Mouse (Mus musculus): Measurements from ENCODE around the gene Med26. TPM values are rescaled to one million over a fixed set of nuclear protein-coding genes. Genes with fewer than 3 reads are reported as not detected.

Med26 gene
- polyA plus RNA-seq, 1 experiment from 2014 or later = 18.1 TPM

GRCm38 (mm10) chr8:72499521-72500284, 48.4 kb downstream of the Med26 start:
- H3K4me3 ChIP-seq (ENCODE audit: low read depth, low read length) = no peak overlapping the region
- no peaks in the 10 kb centered on the region for H3K27me3 ChIP-seq (ENCODE audit: control insufficient read depth, insufficient read depth, low read length)
- ATAC-seq (replicated peaks; ENCODE audit: low FRiP score) (no peak), DNase-seq (ENCODE audit: low spot score) (no peak)
- no peaks in the 10 kb centered on the region for H3K4me1 ChIP-seq (replicated peaks; ENCODE audit: control insufficient read depth, insufficient read depth, low read length)
- no peak overlapping the region for H3K4me2 ChIP-seq (ENCODE audit: low read depth, low read length, severe bottlenecking)
- H3K9ac ChIP-seq (ENCODE audit: low read length) = no peak overlapping the region
- WGBS = 89% methylated on average over 2 of the region's 2 CpGs
- no peak overlapping the region for H3K27ac ChIP-seq (ENCODE audit: low read depth, low read length)
- H3K36me3 ChIP-seq (ENCODE audit: control insufficient read depth, insufficient read depth, low read length) = peaks cover 2% of the 10 kb centered on the region; the same call in 1 of the 2 replicates
- no peaks in the 10 kb centered on the region for H3K9me3 ChIP-seq (ENCODE audit: control insufficient read depth, low read length)

- H3K4me1 ChIP-seq (replicated peaks; ENCODE audit: control insufficient read depth, insufficient read depth, low read length) = 0 out of 2 replicates have a peak, but pooled peaks cover 3% of the 10 kb centered on the region
- H3K9me3 ChIP-seq (ENCODE audit: control insufficient read depth, low read length) = no peaks in the 10 kb centered on the region
- ATAC-seq (replicated peaks; ENCODE audit: low FRiP score) = no peak
- no peak overlapping the region for H3K4me2 ChIP-seq (ENCODE audit: low read depth, low read length, severe bottlenecking)
- H3K27me3 ChIP-seq (ENCODE audit: control insufficient read depth, insufficient read depth, low read length) = no peaks in the 10 kb centered on the region
- WGBS = 86% methylated on average over 4 of the region's 4 CpGs
- H3K4me3 ChIP-seq (ENCODE audit: low read depth, low read length) = no peak overlapping the region
- no peak overlapping the region for H3K27ac ChIP-seq (ENCODE audit: low read depth, low read length)
- H3K9ac ChIP-seq (ENCODE audit: low read length) = no peak overlapping the region
- H3K36me3 ChIP-seq (ENCODE audit: control insufficient read depth, insufficient read depth, low read length) = peaks cover 2% of the 10 kb centered on the region; the same call in 1 of the 2 replicates
- no peak for DNase-seq (ENCODE audit: low spot score)
These were observed 49.5 kb downstream of the Med26 start for GRCm38 (mm10) chr8:72498527-72498926.

GRCm38 (mm10) chr8:72497911-72498310, 50.2 kb downstream of the Med26 start:
- H3K27ac ChIP-seq (ENCODE audit: low read depth, low read length) = no peak overlapping the region
- 0 out of 2 replicates have a peak, but pooled peaks cover 5% of the 10 kb centered on the region for H3K4me1 ChIP-seq (replicated peaks; ENCODE audit: control insufficient read depth, insufficient read depth, low read length)
- H3K9me3 ChIP-seq (ENCODE audit: control insufficient read depth, low read length) = no peaks in the 10 kb centered on the region
- H3K4me2 ChIP-seq (ENCODE audit: low read depth, low read length, severe bottlenecking) = no peak overlapping the region
- H3K4me3 ChIP-seq (ENCODE audit: low read depth, low read length) = no peak overlapping the region
- ATAC-seq (replicated peaks; ENCODE audit: low FRiP score) = no peak
- no peak overlapping the region for H3K9ac ChIP-seq (ENCODE audit: low read length)
- WGBS = 78% methylated on average over 1 of the region's 1 CpGs
- DNase-seq (ENCODE audit: low spot score) = no peak
- H3K36me3 ChIP-seq (ENCODE audit: control insufficient read depth, insufficient read depth, low read length) = peaks cover 2% of the 10 kb centered on the region; the same call in 1 of the 2 replicates
- no peaks in the 10 kb centered on the region for H3K27me3 ChIP-seq (ENCODE audit: control insufficient read depth, insufficient read depth, low read length)

GRCm38 (mm10) chr8:72496217-72496616, 51.9 kb downstream of the Med26 start:
- ATAC-seq (replicated peaks; ENCODE audit: low FRiP score) = no peak
- no peaks in the 10 kb centered on the region for H3K9me3 ChIP-seq (ENCODE audit: control insufficient read depth, low read length)
- peaks cover 2% of the 10 kb centered on the region; the same call in 1 of the 2 replicates for H3K36me3 ChIP-seq (ENCODE audit: control insufficient read depth, insufficient read depth, low read length)
- no peak overlapping the region for H3K27ac ChIP-seq (ENCODE audit: low read depth, low read length)
- H3K4me2 ChIP-seq (ENCODE audit: low read depth, low read length, severe bottlenecking) = no peak overlapping the region
- H3K9ac ChIP-seq (ENCODE audit: low read length) = no peak overlapping the region
- H3K4me3 ChIP-seq (ENCODE audit: low read depth, low read length) = no peak overlapping the region
- H3K27me3 ChIP-seq (ENCODE audit: control insufficient read depth, insufficient read depth, low read length) = no peaks in the 10 kb centered on the region
- 90% methylated on average over 19 of the region's 19 CpGs for WGBS
- H3K4me1 ChIP-seq (replicated peaks; ENCODE audit: control insufficient read depth, insufficient read depth, low read length) = peaks cover 9% of the 10 kb centered on the region; the same call in 1 of the 2 replicates
- DNase-seq (ENCODE audit: low spot score) = no peak

- Histone ChIP-seq H3K4me3 (ENCODE audit: low read depth, low read length) (no peak overlapping the region), H3K27me3 (ENCODE audit: control insufficient read depth, insufficient read depth, low read length) (no peaks in the 10 kb centered on the region), H3K36me3 (ENCODE audit: control insufficient read depth, insufficient read depth, low read length) (peaks cover 2% of the 10 kb centered on the region; the same call in 1 of the 2 replicates)
These were observed 52.5 kb downstream of the Med26 start for GRCm38 (mm10) chr8:72495411-72496111.

GRCm38 (mm10) chr8:72493381-72493780, 54.7 kb downstream of the Med26 start:
- H3K4me2 ChIP-seq (ENCODE audit: low read depth, low read length, severe bottlenecking) = peak overlapping the region; percentile 73
- H3K9me3 ChIP-seq (ENCODE audit: control insufficient read depth, low read length) = no peaks in the 10 kb centered on the region
- H3K4me1 ChIP-seq (replicated peaks; ENCODE audit: control insufficient read depth, insufficient read depth, low read length) = peaks cover 9% of the 10 kb centered on the region; the same call in 1 of the 2 replicates
- 15% methylated on average over 8 of the region's 8 CpGs for WGBS
- H3K27ac ChIP-seq (ENCODE audit: low read depth, low read length) = peak overlapping the region; percentile 28; the same call in 1 of the 2 replicates
- H3K9ac ChIP-seq (ENCODE audit: low read length) = peak overlapping the region; percentile 57
- H3K27me3 ChIP-seq (ENCODE audit: control insufficient read depth, insufficient read depth, low read length) = no peaks in the 10 kb centered on the region
- peak overlapping the region; percentile 86 for H3K4me3 ChIP-seq (ENCODE audit: low read depth, low read length)
- no peak for DNase-seq (ENCODE audit: low spot score)
- ATAC-seq (replicated peaks; ENCODE audit: low FRiP score) = no peak
- H3K36me3 ChIP-seq (ENCODE audit: control insufficient read depth, insufficient read depth, low read length) = peaks cover 2% of the 10 kb centered on the region; the same call in 1 of the 2 replicates

More at GRCm38 (mm10) chr8:72495411-72496111, 52.5 kb downstream of the Med26 start:
- Histone ChIP-seq H3K4me1 (replicated peaks; ENCODE audit: control insufficient read depth, insufficient read depth, low read length) (peaks cover 9% of the 10 kb centered on the region; the same call in 1 of the 2 replicates), H3K9ac (ENCODE audit: low read length) (no peak overlapping the region), H3K9me3 (ENCODE audit: control insufficient read depth, low read length) (no peaks in the 10 kb centered on the region), H3K4me2 (ENCODE audit: low read depth, low read length, severe bottlenecking) (no peak overlapping the region), H3K27ac (ENCODE audit: low read depth, low read length) (no peak overlapping the region)
- DNase-seq (ENCODE audit: low spot score) = no peak
- WGBS = 89% methylated on average over 23 of the region's 23 CpGs
- no peak for ATAC-seq (replicated peaks; ENCODE audit: low FRiP score)

- ATAC-seq (replicated peaks; ENCODE audit: low FRiP score) (peak; percentile 97), DNase-seq (ENCODE audit: low spot score) (peak; percentile 100)
- H3K4me3 ChIP-seq (ENCODE audit: low read depth, low read length) = peak overlapping the region; percentile 86
- H3K27me3 ChIP-seq (ENCODE audit: control insufficient read depth, insufficient read depth, low read length) = no peaks in the 10 kb centered on the region
- H3K27ac ChIP-seq (ENCODE audit: low read depth, low read length) = peak overlapping the region; percentile 28; the same call in 1 of the 2 replicates
- H3K4me1 ChIP-seq (replicated peaks; ENCODE audit: control insufficient read depth, insufficient read depth, low read length) = peaks cover 9% of the 10 kb centered on the region; the same call in 1 of the 2 replicates
- peak overlapping the region; percentile 84 for H3K9ac ChIP-seq (ENCODE audit: low read length)
- H3K9me3 ChIP-seq (ENCODE audit: control insufficient read depth, low read length) = no peaks in the 10 kb centered on the region
- H3K4me2 ChIP-seq (ENCODE audit: low read depth, low read length, severe bottlenecking) = peak overlapping the region; percentile 91
- WGBS = under 1% methylated on average over 56 of the region's 56 CpGs
- H3K36me3 ChIP-seq (ENCODE audit: control insufficient read depth, insufficient read depth, low read length) = peaks cover 2% of the 10 kb centered on the region; the same call in 1 of the 2 replicates
These were observed 55.4 kb downstream of the Med26 start for GRCm38 (mm10) chr8:72492622-72493081.

All from forebrain, embryonic 11.5 days (tissue).